Mouse (Mus musculus) bone marrow, adult 2 months (tissue): ENCODE results near the gene Txndc11. TPM values are rescaled to one million over a fixed set of nuclear protein-coding genes. Genes with fewer than 3 reads are reported as not detected.
A peak's percentile ranks its signal among the peaks of the same experiment; 100 is the strongest.

Experiments used
- H3K27ac ChIP-seq: fragments of 200-500 bp; 2 replicates; pipeline ENCODE4 v1.5.1; 2012; ENCODE audit warnings: low read depth, mild to moderate bottlenecking, control low read depth, inconsistent platforms, low read length; ENCODE audit not compliant: control insufficient read depth, poor library complexity, insufficient read depth
- H3K4me1 ChIP-seq: fragments of 200-500 bp; 2 replicates; pipeline ENCODE4 v1.6.1; 2011; ENCODE audit warnings: low read length; ENCODE audit not compliant: control insufficient read depth, insufficient read depth
- H3K4me3 ChIP-seq: fragments of 200-500 bp; replicated peaks from 2 replicates; pipeline ENCODE3; 2011; ENCODE audit warnings: mild to moderate bottlenecking, low read depth, low read length, control low read depth; ENCODE audit not compliant: control insufficient read depth
- CTCF ChIP-seq: fragments of 200-500 bp; IDR thresholded peaks from 2 replicates; pipeline ENCODE4 v1.5.1; 2011; ENCODE audit warnings: low read length, control low read depth; ENCODE audit not compliant: control insufficient read depth, insufficient read depth
- POLR2A ChIP-seq: fragments of 200-500 bp; IDR thresholded peaks from 2 replicates; pipeline ENCODE4 v1.6.1; 2011; ENCODE audit warnings: low read depth, mild to moderate bottlenecking, control low read depth, low read length, borderline replicate concordance; ENCODE audit not compliant: control insufficient read depth
- WGBS: fragments of 180-500 bp; shearing (Covaris S2); methylation state at CpG from one replicate; pipeline ENCODE4 v1.1.7; 2018; 5-methylcytosine and 5-hydroxymethylcytosine counted together
- polyA plus RNA-seq: library from polyadenylated mRNA; stranded (reverse); fragments of >200 nt; gene quantifications from 2 replicates; pipeline ENCODE4 v1.2.4, GENCODE M21; 2011; ENCODE audit warnings: low replicate concordance; ENCODE audit not compliant: missing spikeins, insufficient read depth, insufficient read length

Txndc11 gene
- polyA plus RNA-seq, 1 experiment: 18.8 TPM

- no peak for TF ChIP-seq POLR2A
- TF ChIP-seq CTCF: no peak
- WGBS: 88% methylated on average over 2 of the region's 2 CpGs
- H3K27ac ChIP-seq: no peak overlapping the region
- no peaks in the 10 kb centered on the region for H3K4me1 ChIP-seq
- no peak overlapping the region for H3K4me3 ChIP-seq
These were observed 9.1 kb downstream of the Txndc11 start for GRCm38 (mm10) chr16:11125371-11125770.

GRCm38 (mm10) chr16:11124110-11124509 lies 10.3 kb downstream of the Txndc11 start:
- WGBS: 86% methylated on average over 1 of the region's 1 CpGs
- Histone ChIP-seq H3K27ac (no peak overlapping the region), H3K4me1 (no peaks in the 10 kb centered on the region), H3K4me3 (no peak overlapping the region)
- TF ChIP-seq POLR2A (no peak), CTCF (no peak)

- H3K4me3 ChIP-seq: no peak overlapping the region
- 64% methylated on average over 2 of the region's 2 CpGs for WGBS
- H3K4me1 ChIP-seq: no peaks in the 10 kb centered on the region
- H3K27ac ChIP-seq: no peak overlapping the region; the same call in 1 of the 2 replicates
- TF ChIP-seq CTCF (no peak), POLR2A (no peak)
These were observed 11.8 kb downstream of the Txndc11 start for GRCm38 (mm10) chr16:11122625-11123024.

- no peak overlapping the region for H3K4me3 ChIP-seq
- no peak overlapping the region for H3K27ac ChIP-seq
- no peaks in the 10 kb centered on the region for H3K4me1 ChIP-seq
- 67% methylated on average over 4 of the region's 4 CpGs for WGBS
- TF ChIP-seq CTCF (no peak), POLR2A (no peak)
These were observed 25.2 kb downstream of the Txndc11 start for GRCm38 (mm10) chr16:11109198-11109740.

GRCm38 (mm10) chr16:11104905-11105304 lies 29.5 kb downstream of the Txndc11 start:
- no peak overlapping the region for H3K27ac ChIP-seq
- TF ChIP-seq CTCF: no peak
- TF ChIP-seq POLR2A: no peak
- no peak overlapping the region for H3K4me3 ChIP-seq
- 60% methylated on average over 1 of the region's 1 CpGs for WGBS
- no peaks in the 10 kb centered on the region for H3K4me1 ChIP-seq

- WGBS: 90% methylated on average over 3 of the region's 3 CpGs
- no peak for TF ChIP-seq POLR2A
- no peak for TF ChIP-seq CTCF
These were observed 37.1 kb downstream of the Txndc11 start for GRCm38 (mm10) chr16:11097301-11097700.

GRCm38 (mm10) chr16:11093717-11094386 lies 40.6 kb downstream of the Txndc11 start:
- no peak overlapping the region for H3K27ac ChIP-seq
- WGBS: 85% methylated on average over 13 of the region's 13 CpGs
- peaks cover 6% of the 10 kb centered on the region for H3K4me1 ChIP-seq
- TF ChIP-seq POLR2A: no peak
- TF ChIP-seq CTCF: no peak
- no peak overlapping the region for H3K4me3 ChIP-seq

More at GRCm38 (mm10) chr16:11097301-11097700, 37.1 kb downstream of the Txndc11 start:
- no peak overlapping the region for H3K27ac ChIP-seq
- H3K4me3 ChIP-seq: no peak overlapping the region
- peaks cover 2% of the 10 kb centered on the region for H3K4me1 ChIP-seq

GRCm38 (mm10) chr16:11092523-11092922 lies 41.9 kb downstream of the Txndc11 start:
- no peak overlapping the region for H3K27ac ChIP-seq
- H3K4me1 ChIP-seq: peaks cover 6% of the 10 kb centered on the region
- TF ChIP-seq CTCF (no peak), POLR2A (no peak)
- WGBS: 10% methylated on average over 3 of the region's 3 CpGs
- no peak overlapping the region for H3K4me3 ChIP-seq

GRCm38 (mm10) chr16:11092061-11092460 lies 42.4 kb downstream of the Txndc11 start:
- H3K27ac ChIP-seq: peak overlapping the region; percentile 71
- H3K4me1 ChIP-seq: peaks cover 6% of the 10 kb centered on the region
- H3K4me3 ChIP-seq: no peak overlapping the region
- no peak for TF ChIP-seq CTCF
- TF ChIP-seq POLR2A: no peak
- WGBS: 67% methylated on average over 4 of the region's 4 CpGs
